Mouse (Mus musculus) kidney, postnatal 0 days (tissue): ENCODE results near the gene Ssmem1. TPM values are rescaled to one million over a fixed set of nuclear protein-coding genes. Genes with fewer than 3 reads are reported as not detected.
A peak's percentile ranks its signal among the peaks of the same experiment; 100 is the strongest.

Source experiments
- ATAC-seq: fragments of 200-750 bp; cut with Nextera tagmentation; replicated peaks from 2 replicates; pipeline ENCODE4 v1.8.0; 2017; ENCODE audit warnings: low read depth, moderate number of reproducible peaks, moderate TSS enrichment, moderate library complexity; ENCODE audit not compliant: low FRiP score
- DNase-seq: peaks from one replicate; pipeline ENCODE4 v3.0.0-alpha.2; 2016; ENCODE audit warnings: low spot score
- H3K27ac ChIP-seq: fragments of 300-500 bp; sonication (generic); 2 replicates; pipeline ENCODE4 v1.5.1; 2014; ENCODE audit warnings: mild to moderate bottlenecking
- H3K27me3 ChIP-seq: fragments of 300-500 bp; sonication (generic); 2 replicates; pipeline ENCODE4 v1.6.1; 2014; ENCODE audit warnings: low read length, mixed read lengths; ENCODE audit not compliant: insufficient read depth
- H3K36me3 ChIP-seq: fragments of 300-500 bp; sonication (generic); 2 replicates; pipeline ENCODE4 v1.6.1; 2014; ENCODE audit warnings: low read length, mixed read lengths; ENCODE audit not compliant: insufficient read depth
- H3K4me1 ChIP-seq: fragments of 300-500 bp; sonication (generic); replicated peaks from 2 replicates; pipeline ENCODE4 v1.6.1; 2014; ENCODE audit warnings: antibody characterized with exemption, low read length, mixed read lengths; ENCODE audit not compliant: insufficient read depth
- H3K4me2 ChIP-seq: fragments of 300-500 bp; sonication (generic); 2 replicates; pipeline ENCODE4 v1.6.1; 2014; ENCODE audit warnings: mild to moderate bottlenecking, low read length, moderate library complexity, mixed read lengths
- H3K4me3 ChIP-seq: fragments of 300-500 bp; sonication (generic); replicated peaks from 2 replicates; pipeline ENCODE4 v1.5.1; 2014; ENCODE audit warnings: low read depth, low read length
- H3K9ac ChIP-seq: fragments of 300-500 bp; sonication (generic); 2 replicates; pipeline ENCODE4 v1.6.1; 2014; ENCODE audit warnings: low read depth, low read length
- H3K9me3 ChIP-seq: fragments of 300-500 bp; sonication (generic); replicated peaks from 2 replicates; pipeline ENCODE4 v1.6.1; 2016; ENCODE audit warnings: low read length, inconsistent platforms, mixed read lengths
- CTCF ChIP-seq: IDR thresholded peaks from 2 replicates; pipeline ENCODE4 v1.5.1; 2016; ENCODE audit warnings: antibody characterized with exemption, low read depth, mild to moderate bottlenecking, moderate library complexity
- WGBS: fragments of 180-500 bp; shearing (Covaris S2); extraction: QIAGEN DNeasy Blood & Tissue Kit; methylation state at CpG from one replicate; pipeline ENCODE4 v1.1.7; 2014; 5-methylcytosine and 5-hydroxymethylcytosine counted together
- polyA plus RNA-seq: library from polyadenylated mRNA; unstranded; fragments of >200 nt; fragmentation: Nextera tagmentation; extraction: Ambion mirVana; gene quantifications from 2 replicates; pipeline ENCODE4 v1.2.1, GENCODE M21; 2015

Ssmem1 gene
- polyA plus RNA-seq, 1 experiment from 2014 or later: 0.30 TPM

DNA sequence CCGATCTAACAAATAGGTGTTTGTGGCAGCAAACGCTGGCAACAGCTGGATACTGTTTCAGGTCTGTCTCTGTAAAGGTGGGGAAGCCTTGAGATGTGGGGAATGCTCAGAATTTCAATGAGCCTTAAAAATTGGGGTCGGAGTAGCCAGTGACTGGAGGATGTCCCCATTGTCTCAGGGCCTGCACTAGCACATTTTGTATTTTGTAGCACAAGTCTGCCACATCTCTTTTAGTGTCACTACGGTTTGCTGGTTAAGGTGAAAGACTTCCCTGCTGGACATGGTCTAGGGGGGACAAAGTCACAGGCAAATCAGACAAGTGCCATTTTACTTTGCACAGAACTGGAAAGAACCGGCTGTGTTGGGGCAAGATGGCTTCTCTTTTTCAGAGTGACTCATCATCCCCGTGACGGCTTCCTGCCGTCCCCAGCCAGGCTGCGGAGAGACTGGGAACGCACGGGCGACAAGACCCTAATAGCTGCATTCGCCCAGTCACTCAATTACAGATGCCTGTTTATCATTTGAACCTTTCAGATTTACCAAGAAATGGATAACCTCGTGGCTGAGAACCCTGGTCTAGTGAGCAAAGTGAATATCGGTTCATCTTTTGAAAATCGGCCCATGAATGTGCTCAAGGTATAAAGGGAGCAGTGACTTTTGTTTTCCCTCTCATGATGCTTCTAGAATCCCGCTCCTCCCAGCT lies 37.1 kb downstream of the Ssmem1 start:
- Histone ChIP-seq H3K4me3 (peak overlapping the region; percentile 16; the same call in 1 of the 2 replicates), H3K27ac (peak overlapping the region; percentile 87), H3K9me3 (no peaks in the 10 kb centered on the region), H3K27me3 (no peaks in the 10 kb centered on the region), H3K36me3 (no peaks in the 10 kb centered on the region), H3K4me1 (peaks cover 21% of the 10 kb centered on the region), H3K9ac (peak overlapping the region; percentile 28), H3K4me2 (peak overlapping the region; percentile 54)
- TF ChIP-seq CTCF: no peak
- peak; percentile 77 for DNase-seq
- peak; percentile 71; the same call in 1 of the 2 replicates for ATAC-seq
- WGBS: 13% methylated on average over 17 of the region's 17 CpGs

DNA sequence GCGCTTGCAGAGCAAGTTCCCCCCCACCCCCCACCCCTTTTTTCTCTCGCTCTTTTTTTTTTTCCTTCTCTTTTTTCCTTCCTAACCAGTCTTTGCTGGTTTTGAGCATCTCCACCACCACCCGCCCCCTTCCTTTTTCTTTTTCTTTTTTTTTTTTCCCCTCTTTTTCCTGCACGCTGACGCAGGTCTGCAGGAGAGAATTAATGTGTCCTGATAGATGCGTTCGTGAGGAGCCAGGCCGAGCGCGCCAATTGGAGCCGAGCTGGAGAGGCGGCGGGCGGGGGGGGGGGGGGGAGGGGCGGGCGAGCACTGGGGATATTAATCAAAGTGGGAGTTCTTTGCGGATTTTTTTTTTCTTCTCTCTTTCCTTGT lies 37.6 kb downstream of the Ssmem1 start:
- Histone ChIP-seq H3K27ac (peak overlapping the region; percentile 87), H3K4me3 (peak overlapping the region; percentile 16; the same call in 1 of the 2 replicates), H3K4me1 (peaks cover 24% of the 10 kb centered on the region), H3K4me2 (peak overlapping the region; percentile 54), H3K36me3 (no peaks in the 10 kb centered on the region), H3K9me3 (no peaks in the 10 kb centered on the region), H3K9ac (peak overlapping the region; percentile 28; the same call in 1 of the 2 replicates), H3K27me3 (no peaks in the 10 kb centered on the region)
- DNase-seq: peak; percentile 89
- under 1% methylated on average over 16 of the region's 17 CpGs for WGBS
- no peak for ATAC-seq
- TF ChIP-seq CTCF: no peak

DNA sequence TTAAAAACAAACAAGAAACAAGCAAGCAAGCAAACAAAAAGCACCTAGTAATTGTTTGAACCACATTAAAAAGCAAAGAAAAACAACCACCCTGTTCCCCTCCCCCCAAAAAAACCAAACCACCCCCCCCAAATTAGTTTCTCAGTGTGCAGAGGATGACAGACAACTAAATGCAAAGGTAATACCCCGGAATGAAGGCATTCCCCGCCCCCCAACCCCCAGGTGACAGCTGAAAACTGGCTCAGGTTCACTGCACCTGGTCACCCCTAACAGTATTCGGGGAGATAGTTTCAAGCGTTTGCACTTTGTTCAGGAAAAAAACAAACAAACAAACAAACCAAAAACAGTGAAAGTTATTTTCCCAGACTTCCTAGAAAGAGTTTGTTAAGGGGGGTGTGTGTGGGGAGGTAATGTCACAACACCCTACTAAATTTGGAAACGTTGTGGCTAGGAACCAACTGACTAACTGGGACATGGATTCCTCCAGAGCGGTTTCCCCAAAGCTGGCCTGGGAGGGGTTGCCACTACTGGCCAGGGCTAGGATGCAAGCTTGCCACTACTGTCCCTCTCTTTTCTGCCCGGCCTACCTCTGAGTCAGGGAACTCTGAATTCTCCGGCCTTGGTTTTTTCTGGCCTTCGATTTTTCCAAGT lies 38.1 kb downstream of the Ssmem1 start:
- H3K4me2 ChIP-seq: peak overlapping the region; percentile 54
- no peak for ATAC-seq
- H3K9me3 ChIP-seq: no peaks in the 10 kb centered on the region
- no peak for DNase-seq
- peaks cover 24% of the 10 kb centered on the region for H3K4me1 ChIP-seq
- H3K36me3 ChIP-seq: no peaks in the 10 kb centered on the region
- no peaks in the 10 kb centered on the region for H3K27me3 ChIP-seq
- no peak for TF ChIP-seq CTCF
- H3K9ac ChIP-seq: no peak overlapping the region
- H3K27ac ChIP-seq: peak overlapping the region; percentile 87
- WGBS: 33% methylated on average over 9 of the region's 9 CpGs
- H3K4me3 ChIP-seq: peak overlapping the region; percentile 16; the same call in 1 of the 2 replicates

DNA sequence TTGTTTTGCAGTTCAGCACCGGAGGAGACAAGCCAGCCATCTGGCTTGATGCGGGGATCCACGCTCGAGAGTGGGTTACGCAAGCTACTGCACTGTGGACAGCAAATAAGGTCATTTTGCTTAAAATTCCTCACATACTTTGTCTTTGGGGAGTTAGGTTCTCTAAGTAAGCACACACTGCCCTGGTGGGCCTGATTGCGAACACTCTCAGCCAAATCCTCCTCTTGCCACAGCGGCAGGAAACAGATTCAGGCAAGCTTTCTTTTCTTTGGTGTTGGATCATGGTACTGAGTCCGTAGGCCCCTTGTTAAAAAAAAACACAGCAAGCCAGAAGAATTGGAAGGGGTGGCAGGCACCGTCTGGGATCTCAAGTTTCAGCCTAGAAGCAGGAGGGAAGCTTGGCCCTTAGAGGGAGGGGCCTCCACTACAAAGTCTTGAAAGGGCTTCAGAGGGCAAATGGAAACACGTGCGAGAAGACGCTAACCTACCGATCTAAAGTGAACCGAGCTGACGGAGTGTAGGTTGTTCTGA lies 39.6 kb downstream of the Ssmem1 start:
- ATAC-seq (no peak), DNase-seq (peak; percentile 80)
- 11% methylated on average over 15 of the region's 15 CpGs for whole genome bisulfite sequencing
- peak overlapping the region; percentile 18; the same call in 1 of the 2 replicates for H3K9ac ChIP-seq
- H3K4me1 ChIP-seq: peaks cover 16% of the 10 kb centered on the region
- no peaks in the 10 kb centered on the region for H3K9me3 ChIP-seq
- H3K27me3 ChIP-seq: no peaks in the 10 kb centered on the region
- peak overlapping the region; percentile 34 for H3K4me2 ChIP-seq
- H3K27ac ChIP-seq: peak overlapping the region; percentile 78
- H3K36me3 ChIP-seq: no peaks in the 10 kb centered on the region
- no peak for TF ChIP-seq CTCF
- H3K4me3 ChIP-seq: no peak overlapping the region

DNA sequence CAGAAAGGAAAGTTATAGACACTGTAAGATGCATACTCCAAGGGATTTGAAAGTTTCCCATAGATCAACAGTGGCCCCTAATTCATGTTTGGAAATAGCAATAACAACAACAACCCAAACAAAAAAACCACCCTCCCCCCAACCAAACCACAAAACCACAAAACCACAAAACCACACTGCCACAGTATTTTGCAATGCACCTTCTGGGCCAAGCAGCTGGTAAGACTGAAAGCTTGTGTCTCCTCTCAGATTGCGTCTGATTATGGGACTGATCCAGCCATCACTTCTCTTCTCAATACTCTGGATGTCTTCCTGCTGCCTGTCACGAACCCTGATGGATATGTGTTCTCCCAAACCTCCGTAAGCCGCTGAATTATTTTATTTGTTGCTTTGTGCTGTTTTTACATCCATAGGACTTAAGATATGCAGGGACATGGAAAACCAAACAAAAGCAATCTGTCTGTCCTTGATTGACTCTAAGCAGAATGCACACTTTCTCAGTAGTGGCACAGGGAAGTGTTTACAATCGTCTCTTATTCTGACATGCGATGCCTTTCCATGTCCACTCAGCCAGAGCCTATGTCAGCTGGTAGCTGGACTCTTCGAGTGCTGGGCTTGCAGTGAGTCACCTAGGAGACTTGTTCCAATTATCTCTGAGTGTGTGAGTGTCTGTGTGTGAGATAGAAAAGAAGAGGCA lies 41.0 kb downstream of the Ssmem1 start:
- Histone ChIP-seq H3K36me3 (no peaks in the 10 kb centered on the region), H3K4me2 (no peak overlapping the region), H3K4me1 (peaks cover 14% of the 10 kb centered on the region), H3K9ac (no peak overlapping the region), H3K27me3 (no peaks in the 10 kb centered on the region), H3K4me3 (no peak overlapping the region), H3K27ac (no peak overlapping the region), H3K9me3 (no peaks in the 10 kb centered on the region)
- DNase-seq: no peak
- TF ChIP-seq CTCF: no peak
- whole genome bisulfite sequencing: 78% methylated on average over 7 of the region's 7 CpGs
- ATAC-seq: no peak

DNA sequence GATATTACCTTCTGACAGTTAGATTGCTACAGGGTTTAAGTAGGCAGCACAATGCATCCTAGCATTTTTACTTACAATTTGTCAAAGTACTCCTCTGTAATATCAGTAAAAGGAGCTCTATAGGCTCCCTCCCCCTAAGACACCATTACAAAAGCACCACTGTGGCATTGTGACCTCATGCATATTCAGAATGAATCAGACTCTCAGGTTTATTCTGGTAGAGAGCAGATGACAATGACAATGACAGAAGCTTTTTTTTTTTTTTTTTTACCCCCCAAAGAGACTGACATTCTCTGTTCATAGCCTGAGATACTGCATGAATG lies 41.5 kb downstream of the Ssmem1 start:
- H3K27me3 ChIP-seq: no peaks in the 10 kb centered on the region
- H3K9me3 ChIP-seq: no peaks in the 10 kb centered on the region
- no peak overlapping the region for H3K4me3 ChIP-seq
- no peak overlapping the region for H3K9ac ChIP-seq
- no peak overlapping the region for H3K4me2 ChIP-seq
- H3K4me1 ChIP-seq: peaks cover 14% of the 10 kb centered on the region
- ATAC-seq (no peak), DNase-seq (no peak)
- H3K27ac ChIP-seq: no peak overlapping the region
- TF ChIP-seq CTCF: no peak
- no peaks in the 10 kb centered on the region for H3K36me3 ChIP-seq
